Comparison of ENCODE assay signal across 27 mouse cellular contexts in genomic region chr15:87333527-87333926, GRCm38 (mm10).
"Had no signal": no experiment of that assay in that cellular context is flagged by ENCODE, and none has a peak within 500 bp of the region (broad histone marks: within the 10 kb centered on the region; RNA-seq: fewer than 3 reads in every experiment).

No protein-coding gene starts in this region.

- ATAC-seq: hindbrain, embryonic 16.5 days; inflammation-experienced regulatory T-cells, adult 6 months; intestine, embryonic 15.5 days; intestine, postnatal 0 days; liver, embryonic 12.5 days had no signal

- H3K36me3 ChIP-seq: heart, embryonic 10.5 days; heart, embryonic 12.5 days; hindbrain, embryonic 10.5 days; hindbrain, embryonic 12.5 days; intestine, embryonic 15.5 days; kidney, embryonic 15.5 days; limb, embryonic 13.5 days; limb, embryonic 15.5 days; liver, embryonic 12.5 days had no signal

- H3K9ac ChIP-seq: heart, embryonic 12.5 days; hindbrain, embryonic 12.5 days; hindbrain, embryonic 14.5 days; intestine, embryonic 15.5 days; kidney, embryonic 15.5 days; limb, embryonic 13.5 days; limb, embryonic 15.5 days; liver, embryonic 12.5 days; liver, embryonic 14.5 days had no signal

- H3K27me3 ChIP-seq: hindbrain, embryonic 12.5 days; intestine, embryonic 15.5 days; kidney, embryonic 15.5 days; limb, embryonic 15.5 days; liver, embryonic 12.5 days had no signal

- H3K4me1 ChIP-seq: heart, embryonic 10.5 days; heart, embryonic 12.5 days; hindbrain, embryonic 12.5 days; intestine, embryonic 15.5 days; kidney, embryonic 15.5 days; limb, embryonic 13.5 days; limb, embryonic 15.5 days; liver, embryonic 12.5 days had no signal

- H3K9me3 ChIP-seq: heart, embryonic 10.5 days; heart, embryonic 12.5 days; hindbrain, embryonic 10.5 days; hindbrain, embryonic 12.5 days; intestine, embryonic 15.5 days; kidney, embryonic 15.5 days; limb, embryonic 13.5 days; limb, embryonic 15.5 days had no signal

- H3K4me2 ChIP-seq: heart, embryonic 12.5 days; hindbrain, embryonic 12.5 days; hindbrain, embryonic 14.5 days; intestine, embryonic 15.5 days; kidney, embryonic 15.5 days; limb, embryonic 13.5 days; limb, embryonic 15.5 days; liver, embryonic 12.5 days had no signal

- H3K27ac ChIP-seq: heart, embryonic 10.5 days; hindbrain, embryonic 10.5 days; hindbrain, embryonic 12.5 days; hindbrain, embryonic 14.5 days; intestine, embryonic 15.5 days; kidney, embryonic 15.5 days; kidney, postnatal 0 days; limb, embryonic 13.5 days; limb, embryonic 15.5 days; liver, embryonic 12.5 days; liver, embryonic 14.5 days had no signal

- DNase-seq: gastrocnemius, postnatal 10 days; gastrocnemius, postnatal 25 days; heart, adult 18-20 months; heart, postnatal 10 days; heart, postnatal 4 days; kidney, adult 2 months; kidney, adult 9 months; kidney, postnatal 14 days; kidney, postnatal 36 days; layer of hippocampus, adult 9-11 months; layer of hippocampus, postnatal 36 days; left cerebral cortex, postnatal 4 days had no signal

- H3K4me3 ChIP-seq: heart, embryonic 10.5 days; heart, embryonic 12.5 days; hindbrain, embryonic 10.5 days; hindbrain, embryonic 12.5 days; intestine, embryonic 15.5 days; kidney, embryonic 15.5 days; limb, embryonic 13.5 days; limb, embryonic 15.5 days; liver, embryonic 12.5 days had no signal
